In the genomic region with DNA sequence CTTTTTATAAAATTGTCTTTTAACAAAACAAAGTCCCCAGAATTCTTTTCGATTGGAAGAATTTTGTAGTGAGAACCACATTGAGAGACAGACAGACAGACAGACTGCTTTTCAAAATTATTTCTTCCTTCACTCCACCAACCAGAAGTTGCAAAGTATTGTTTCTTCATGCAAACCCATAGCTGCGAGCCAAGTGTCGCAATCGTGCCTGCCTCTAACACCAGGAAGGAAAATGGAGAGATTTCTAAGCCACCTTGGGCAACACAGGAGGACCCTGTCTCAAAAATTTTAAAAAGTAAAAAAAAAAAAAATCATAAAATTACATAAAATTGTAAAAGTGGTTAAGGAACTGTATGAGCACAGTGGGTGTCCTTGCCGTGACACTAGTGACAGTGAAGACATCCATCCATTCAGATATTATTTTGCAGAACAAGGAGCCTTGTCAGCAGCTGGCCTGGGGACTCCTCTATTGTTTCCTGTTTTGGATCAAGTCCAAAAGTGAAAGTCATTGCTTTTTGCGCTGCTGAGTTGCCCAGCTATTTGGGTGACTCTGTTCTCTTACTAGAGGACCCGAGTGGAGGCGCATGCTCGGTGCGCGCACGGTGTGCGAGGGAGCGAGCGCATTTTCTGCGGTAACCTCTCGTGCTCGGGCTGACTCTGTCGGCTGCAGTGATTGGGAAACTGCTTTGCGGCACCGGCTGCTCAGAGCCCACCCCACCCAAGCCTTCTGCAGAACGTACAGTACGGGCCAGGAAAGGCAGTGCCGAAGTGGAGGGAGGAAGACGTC, we compare ENCODE assay signal across 8 mouse cellular contexts.
A peak's percentile ranks its signal among the peaks of the same experiment; 100 is the strongest.
DNase-seq lines count a peak whose midpoint lies in the region; ATAC-seq and TF ChIP-seq lines count a peak whose summit lies in the region.

No protein-coding gene starts in this region.

- H3K9ac ChIP-seq in forebrain, postnatal 0 days, result no peak overlapping the region
- H3K9ac ChIP-seq in forebrain, embryonic 12.5 days, result no peak overlapping the region
- H3K9ac ChIP-seq in midbrain, embryonic 13.5 days (replicated peaks), result no peak overlapping the region
- H3K9ac ChIP-seq in hindbrain, embryonic 12.5 days, result no peak overlapping the region

- no peak overlapping the region for H3K4me3 ChIP-seq in forebrain, postnatal 0 days (ENCODE audit: low read depth, low read length)
- H3K4me3 ChIP-seq in forebrain, embryonic 12.5 days (replicated peaks), result no peak overlapping the region
- no peak overlapping the region for H3K4me3 ChIP-seq in midbrain, embryonic 13.5 days (replicated peaks)
- no peak overlapping the region for H3K4me3 ChIP-seq in midbrain, embryonic 10.5 days
- no peak overlapping the region for H3K4me3 ChIP-seq in hindbrain, embryonic 12.5 days
- peak overlapping the region; percentile 14; the same call in 1 of the 2 replicates for H3K4me3 ChIP-seq in macrophage (ENCODE audit: inconsistent target)

- peak; percentile 37 for DNase-seq in forebrain, postnatal 0 days
- DNase-seq in midbrain, embryonic 10.5 days (ENCODE audit: low spot score), result no peak
- no peak for DNase-seq in frontal cortex, postnatal 25 days (ENCODE audit: low spot score in 2 of 2)
- DNase-seq in thymus, postnatal 4 days, result no peak

- no peaks in the 10 kb centered on the region for H3K9me3 ChIP-seq in forebrain, postnatal 0 days (ENCODE audit: low read length)
- H3K9me3 ChIP-seq in forebrain, embryonic 12.5 days, result no peaks in the 10 kb centered on the region
- no peaks in the 10 kb centered on the region for H3K9me3 ChIP-seq in midbrain, embryonic 13.5 days
- H3K9me3 ChIP-seq in midbrain, embryonic 10.5 days (replicated peaks), result no peaks in the 10 kb centered on the region
- H3K9me3 ChIP-seq in hindbrain, embryonic 12.5 days (replicated peaks), result no peaks in the 10 kb centered on the region

- H3K4me1 ChIP-seq in forebrain, postnatal 0 days (ENCODE audit: insufficient read depth), result no peaks in the 10 kb centered on the region
- H3K4me1 ChIP-seq in forebrain, embryonic 12.5 days, result peaks cover 3% of the 10 kb centered on the region; the same call in 1 of the 2 replicates
- no peaks in the 10 kb centered on the region for H3K4me1 ChIP-seq in midbrain, embryonic 13.5 days (replicated peaks)
- H3K4me1 ChIP-seq in midbrain, embryonic 10.5 days, result no peaks in the 10 kb centered on the region
- 0 out of 2 replicates have a peak, but pooled peaks cover 2% of the 10 kb centered on the region for H3K4me1 ChIP-seq in hindbrain, embryonic 12.5 days

- no peak for TF ChIP-seq CTCF in forebrain, postnatal 0 days (IDR thresholded peaks at IDR 0.05; ENCODE audit: low read depth)

- no peaks in the 10 kb centered on the region for H3K27me3 ChIP-seq in forebrain, postnatal 0 days (ENCODE audit: insufficient read depth, low read length)
- no peaks in the 10 kb centered on the region for H3K27me3 ChIP-seq in forebrain, embryonic 12.5 days
- H3K27me3 ChIP-seq in midbrain, embryonic 13.5 days, result no peaks in the 10 kb centered on the region
- H3K27me3 ChIP-seq in midbrain, embryonic 10.5 days (ENCODE audit: low read depth, poor library complexity, severe bottlenecking), result no peaks in the 10 kb centered on the region
- H3K27me3 ChIP-seq in hindbrain, embryonic 12.5 days, result no peaks in the 10 kb centered on the region

- no peaks in the 10 kb centered on the region for H3K36me3 ChIP-seq in forebrain, postnatal 0 days (ENCODE audit: insufficient read depth)
- H3K36me3 ChIP-seq in forebrain, embryonic 12.5 days (replicated peaks), result peaks cover 19% of the 10 kb centered on the region
- peaks cover 22% of the 10 kb centered on the region for H3K36me3 ChIP-seq in midbrain, embryonic 13.5 days
- H3K36me3 ChIP-seq in midbrain, embryonic 10.5 days, result peaks cover 36% of the 10 kb centered on the region
- H3K36me3 ChIP-seq in hindbrain, embryonic 12.5 days, result no peaks in the 10 kb centered on the region
- H3K36me3 ChIP-seq in macrophage (ENCODE audit: inconsistent target), result no peaks in the 10 kb centered on the region

- peak; percentile 87 for ATAC-seq in forebrain, postnatal 0 days
- no peak for ATAC-seq in forebrain, embryonic 12.5 days (ENCODE audit: low FRiP score)
- peak; percentile 50 for ATAC-seq in midbrain, embryonic 13.5 days
- ATAC-seq in hindbrain, embryonic 12.5 days (ENCODE audit: low FRiP score), result peak; percentile 35; the same call in 1 of the 2 replicates

- WGBS in forebrain, postnatal 0 days, result 73% methylated on average over 25 of the region's 25 CpGs
- WGBS in forebrain, embryonic 12.5 days, result 92% methylated on average over 25 of the region's 25 CpGs
- WGBS in midbrain, embryonic 13.5 days, result 90% methylated on average over 25 of the region's 25 CpGs
- WGBS in midbrain, embryonic 10.5 days, result 95% methylated on average over 25 of the region's 25 CpGs
- 83% methylated on average over 25 of the region's 25 CpGs for WGBS in hindbrain, embryonic 12.5 days
- WGBS in macrophage (ENCODE audit: missing documents), result 14% methylated on average over 25 of the region's 25 CpGs

- peak overlapping the region; percentile 17; the same call in 1 of the 2 replicates for H3K4me2 ChIP-seq in forebrain, postnatal 0 days (ENCODE audit: low read depth)
- H3K4me2 ChIP-seq in forebrain, embryonic 12.5 days, result no peak overlapping the region
- no peak overlapping the region for H3K4me2 ChIP-seq in midbrain, embryonic 13.5 days (replicated peaks)
- no peak overlapping the region for H3K4me2 ChIP-seq in hindbrain, embryonic 12.5 days (replicated peaks)

- H3K27ac ChIP-seq in forebrain, postnatal 0 days (ENCODE audit: low read depth, low read length), result peak overlapping the region; percentile 21; the same call in 1 of the 2 replicates
- H3K27ac ChIP-seq in forebrain, embryonic 12.5 days, result no peak overlapping the region
- no peak overlapping the region for H3K27ac ChIP-seq in midbrain, embryonic 13.5 days
- no peak overlapping the region for H3K27ac ChIP-seq in midbrain, embryonic 10.5 days (replicated peaks)
- H3K27ac ChIP-seq in hindbrain, embryonic 12.5 days, result no peak overlapping the region
- H3K27ac ChIP-seq in macrophage, result peak overlapping the region; percentile 68

- H3K79me2 ChIP-seq in macrophage (ENCODE audit: inconsistent target), result no peaks in the 10 kb centered on the region

Comparison
In these comparisons a context has a peak if more than half of its experiments do, and no peak if none do; other contexts are left out.
1. H3K27ac ChIP-seq: peak in forebrain, postnatal 0 days (single experiment) and macrophage (single experiment); none in forebrain, embryonic 12.5 days (single experiment), midbrain, embryonic 13.5 days (single experiment), midbrain, embryonic 10.5 days (single experiment) and hindbrain, embryonic 12.5 days (single experiment).